Mouse (Mus musculus) midbrain, postnatal 0 days (tissue): Measurements from ENCODE around the gene Prr7. TPM values are rescaled to one million over a fixed set of nuclear protein-coding genes. Genes with fewer than 3 reads are reported as not detected.
A peak's percentile ranks its signal among the peaks of the same experiment; 100 is the strongest.

Source experiments
- ATAC-seq: fragments of 200-750 bp; cut with Nextera tagmentation; 2 replicates; pipeline ENCODE4 v1.8.0; 2017; ENCODE audit warnings: moderate number of reproducible peaks, mild to moderate bottlenecking, moderate TSS enrichment, moderate library complexity; ENCODE audit not compliant: low FRiP score
- DNase-seq: peaks from one replicate; pipeline ENCODE4 v3.0.0-alpha.2; 2015; ENCODE audit warnings: low spot score
- H3K27ac ChIP-seq: fragments of 300-500 bp; sonication (generic); 2 replicates; pipeline ENCODE4 v1.5.1; 2014; ENCODE audit warnings: low read depth, mild to moderate bottlenecking, low read length, mixed read lengths
- H3K27me3 ChIP-seq: fragments of 300-500 bp; sonication (generic); 2 replicates; pipeline ENCODE4 v1.6.1; 2014; ENCODE audit warnings: low read length, control low read depth, mixed read lengths; ENCODE audit not compliant: insufficient read depth
- H3K36me3 ChIP-seq: fragments of 300-500 bp; sonication (generic); 2 replicates; pipeline ENCODE4 v1.6.1; 2014; ENCODE audit warnings: low read length, control low read depth, mixed read lengths; ENCODE audit not compliant: insufficient read depth
- H3K4me1 ChIP-seq: fragments of 300-500 bp; sonication (generic); 2 replicates; pipeline ENCODE4 v1.6.1; 2014; ENCODE audit warnings: mild to moderate bottlenecking, control low read depth, antibody characterized with exemption, low read length, mixed read lengths; ENCODE audit not compliant: insufficient read depth
- H3K4me2 ChIP-seq: fragments of 300-500 bp; sonication (generic); 2 replicates; pipeline ENCODE4 v1.6.1; 2014; ENCODE audit warnings: low read depth, mild to moderate bottlenecking, low read length, mixed read lengths; ENCODE audit not compliant: poor library complexity, severe bottlenecking
- H3K4me3 ChIP-seq: fragments of 300-500 bp; sonication (generic); 2 replicates; pipeline ENCODE4 v1.5.1; 2014; ENCODE audit warnings: low read depth, mild to moderate bottlenecking, low read length, moderate library complexity
- H3K9ac ChIP-seq: fragments of 300-500 bp; sonication (generic); replicated peaks from 2 replicates; pipeline ENCODE4 v1.6.1; 2014; ENCODE audit warnings: mild to moderate bottlenecking, low read length, moderate library complexity, mixed read lengths; ENCODE audit not compliant: poor library complexity, severe bottlenecking
- H3K9me3 ChIP-seq: fragments of 300-500 bp; sonication (generic); 2 replicates; pipeline ENCODE4 v1.6.1; 2016; ENCODE audit warnings: low read length, control low read depth
- CTCF ChIP-seq: IDR thresholded peaks from 2 replicates; pipeline ENCODE4 v1.5.1; 2016; ENCODE audit warnings: antibody characterized with exemption, mild to moderate bottlenecking
- WGBS: fragments of 180-500 bp; shearing (Covaris S2); extraction: QIAGEN DNeasy Blood & Tissue Kit; methylation state at CpG from one replicate; pipeline ENCODE4 v1.1.7; 2014; 5-methylcytosine and 5-hydroxymethylcytosine counted together
- polyA plus RNA-seq: library from polyadenylated mRNA; unstranded; fragments of >200 nt; fragmentation: Nextera tagmentation; extraction: Ambion mirVana; gene quantifications from 2 replicates; pipeline ENCODE4 v1.2.1, GENCODE M21; 2015
- total RNA-seq: library from RNA; depleted of rRNA; stranded (reverse); fragments of >200 nt; gene quantifications from 2 replicates; pipeline ENCODE4 v1.2.3, GENCODE M21; 2014

Prr7 gene
- total and polyA plus RNA-seq, 2 experiments from 2014 or later = 8.1 to 131 TPM

DNA sequence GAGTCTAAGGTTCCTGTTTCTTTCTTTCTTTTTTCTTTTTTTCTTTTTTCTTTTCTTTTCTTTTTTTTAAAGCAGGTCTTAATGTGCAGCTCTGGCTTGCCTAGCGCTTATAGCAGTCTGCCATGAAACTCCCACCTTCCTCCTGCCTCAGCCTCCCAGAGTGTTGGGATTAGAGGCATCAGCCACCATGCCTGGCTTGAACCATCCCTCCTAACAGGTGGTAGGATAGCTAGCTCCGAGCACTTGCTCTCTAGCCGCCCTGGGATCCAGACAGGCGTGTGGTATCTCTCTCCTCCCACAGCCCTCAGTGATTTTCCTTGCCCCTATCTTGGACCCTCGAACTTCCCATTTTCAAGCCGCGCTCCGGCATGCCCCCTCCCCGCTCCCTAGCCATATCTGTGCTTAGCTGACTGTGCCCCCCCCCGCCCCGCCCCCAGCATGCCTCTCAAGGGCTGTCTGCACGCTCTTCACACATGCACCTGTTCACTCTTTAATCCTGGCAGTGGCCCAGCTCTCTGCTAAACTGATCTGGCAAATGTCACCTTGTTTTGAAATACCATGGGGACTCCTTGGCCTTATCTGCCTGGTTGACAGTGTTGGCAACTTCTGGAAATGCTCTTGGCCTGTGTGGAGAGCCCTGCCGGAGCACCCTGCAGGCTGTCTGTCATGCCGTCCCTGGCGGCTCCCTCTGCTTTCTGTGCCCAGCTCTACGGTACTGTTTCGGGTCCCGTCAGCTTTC lies 31.0 kb downstream of the Prr7 start:
- DNase-seq (peak; percentile 72), ATAC-seq (no peak)
- WGBS = 19% methylated on average over 18 of the region's 18 CpGs
- Histone ChIP-seq H3K4me3 (no peak overlapping the region), H3K9me3 (no peaks in the 10 kb centered on the region), H3K27ac (no peak overlapping the region), H3K27me3 (no peaks in the 10 kb centered on the region), H3K4me1 (peaks cover 4% of the 10 kb centered on the region), H3K4me2 (no peak overlapping the region), H3K36me3 (peaks cover 6% of the 10 kb centered on the region; the same call in 1 of the 2 replicates), H3K9ac (no peak overlapping the region)
- no peak for TF ChIP-seq CTCF

GRCm38 (mm10) chr13:55495702-55496101 lies 31.6 kb downstream of the Prr7 start:
- H3K27ac ChIP-seq = 0 out of 2 replicates have a peak overlapping the region, but pooled peaks have one; percentile 20
- TF ChIP-seq CTCF = no peak
- H3K4me2 ChIP-seq = no peak overlapping the region
- peaks cover 4% of the 10 kb centered on the region for H3K4me1 ChIP-seq
- DNase-seq (no peak), ATAC-seq (no peak)
- 11% methylated on average over 4 of the region's 4 CpGs for WGBS
- no peak overlapping the region for H3K4me3 ChIP-seq
- no peaks in the 10 kb centered on the region for H3K9me3 ChIP-seq
- peaks cover 6% of the 10 kb centered on the region; the same call in 1 of the 2 replicates for H3K36me3 ChIP-seq
- no peak overlapping the region for H3K9ac ChIP-seq
- no peaks in the 10 kb centered on the region for H3K27me3 ChIP-seq

GRCm38 (mm10) chr13:55496661-55497060 lies 32.6 kb downstream of the Prr7 start:
- peaks cover 4% of the 10 kb centered on the region for H3K4me1 ChIP-seq
- no peak for ATAC-seq
- DNase-seq = no peak
- no peak overlapping the region for H3K4me3 ChIP-seq
- peaks cover 6% of the 10 kb centered on the region; the same call in 1 of the 2 replicates for H3K36me3 ChIP-seq
- WGBS = 87% methylated on average over 6 of the region's 6 CpGs
- H3K27me3 ChIP-seq = no peaks in the 10 kb centered on the region
- H3K27ac ChIP-seq = no peak overlapping the region
- H3K4me2 ChIP-seq = no peak overlapping the region
- no peaks in the 10 kb centered on the region for H3K9me3 ChIP-seq
- TF ChIP-seq CTCF = no peak
- no peak overlapping the region for H3K9ac ChIP-seq

DNA sequence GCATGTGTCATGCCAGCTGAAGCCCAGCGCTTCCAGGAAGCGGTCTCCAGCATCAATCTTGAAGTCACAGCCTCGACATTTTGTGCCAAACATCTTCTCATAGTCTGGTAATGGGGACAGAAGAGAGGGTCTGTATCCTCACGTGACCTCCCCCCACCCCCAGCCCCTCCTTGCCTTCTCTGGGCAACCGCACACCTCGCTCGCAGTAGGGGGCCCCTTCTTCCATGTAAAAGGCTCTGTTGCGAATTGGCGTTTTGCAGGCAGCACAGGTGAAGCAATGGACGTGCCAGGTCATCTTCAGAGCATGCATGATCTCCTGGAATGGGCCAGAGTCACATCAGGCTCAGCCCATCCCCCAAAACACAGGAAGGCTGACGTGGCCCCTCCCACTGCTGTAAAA lies 34.8 kb downstream of the Prr7 start:
- Histone ChIP-seq H3K9ac (no peak overlapping the region), H3K27ac (no peak overlapping the region), H3K4me3 (no peak overlapping the region), H3K36me3 (peaks cover 18% of the 10 kb centered on the region), H3K4me2 (no peak overlapping the region), H3K27me3 (no peaks in the 10 kb centered on the region), H3K9me3 (no peaks in the 10 kb centered on the region), H3K4me1 (peaks cover 4% of the 10 kb centered on the region)
- ATAC-seq (no peak), DNase-seq (no peak)
- WGBS = 57% methylated on average over 11 of the region's 11 CpGs
- TF ChIP-seq CTCF = no peak

DNA sequence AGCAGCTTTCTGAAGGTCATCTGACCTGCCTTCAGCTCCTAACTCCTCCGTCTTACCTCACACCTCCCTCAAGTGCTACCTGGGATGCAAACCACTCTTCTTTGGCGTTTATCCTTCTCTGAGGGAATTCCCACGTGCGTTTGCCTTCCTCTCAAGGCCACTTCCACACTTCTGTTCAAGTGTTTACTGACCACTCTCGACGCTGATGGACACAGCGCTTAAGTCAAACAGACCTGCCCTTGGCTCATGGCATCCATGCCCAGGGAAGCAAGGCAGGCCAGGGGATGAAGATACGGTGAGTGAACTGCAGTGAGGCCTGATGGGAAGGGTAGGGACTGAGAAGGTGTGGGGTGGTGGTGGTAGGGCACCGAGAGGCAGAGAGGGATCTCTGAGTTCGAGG lies 36.5 kb downstream of the Prr7 start:
- ATAC-seq (no peak), DNase-seq (no peak)
- Histone ChIP-seq H3K9me3 (no peaks in the 10 kb centered on the region), H3K4me2 (no peak overlapping the region), H3K4me3 (no peak overlapping the region), H3K27me3 (no peaks in the 10 kb centered on the region), H3K9ac (no peak overlapping the region), H3K4me1 (no peaks in the 10 kb centered on the region; the same call in none of the 2 replicates), H3K27ac (no peak overlapping the region), H3K36me3 (peaks cover 27% of the 10 kb centered on the region)
- 83% methylated on average over 10 of the region's 10 CpGs for WGBS
- no peak for TF ChIP-seq CTCF

GRCm38 (mm10) chr13:55502405-55502804 lies 38.3 kb downstream of the Prr7 start:
- 84% methylated on average over 8 of the region's 8 CpGs for WGBS

More at GRCm38 (mm10) chr13:55502405-55502804, 38.3 kb downstream of the Prr7 start:
- H3K27ac ChIP-seq = no peak overlapping the region
- H3K4me3 ChIP-seq = no peak overlapping the region
- no peak for TF ChIP-seq CTCF
- peaks cover 44% of the 10 kb centered on the region for H3K36me3 ChIP-seq
- no peak for DNase-seq
- H3K9ac ChIP-seq = no peak overlapping the region
- no peaks in the 10 kb centered on the region for H3K27me3 ChIP-seq
- ATAC-seq = no peak
- H3K4me2 ChIP-seq = no peak overlapping the region
- H3K4me1 ChIP-seq = no peaks in the 10 kb centered on the region
- H3K9me3 ChIP-seq = no peaks in the 10 kb centered on the region
